Mouse (Mus musculus): ENCODE data around the gene Esp34.

Esp34 gene

DNA sequence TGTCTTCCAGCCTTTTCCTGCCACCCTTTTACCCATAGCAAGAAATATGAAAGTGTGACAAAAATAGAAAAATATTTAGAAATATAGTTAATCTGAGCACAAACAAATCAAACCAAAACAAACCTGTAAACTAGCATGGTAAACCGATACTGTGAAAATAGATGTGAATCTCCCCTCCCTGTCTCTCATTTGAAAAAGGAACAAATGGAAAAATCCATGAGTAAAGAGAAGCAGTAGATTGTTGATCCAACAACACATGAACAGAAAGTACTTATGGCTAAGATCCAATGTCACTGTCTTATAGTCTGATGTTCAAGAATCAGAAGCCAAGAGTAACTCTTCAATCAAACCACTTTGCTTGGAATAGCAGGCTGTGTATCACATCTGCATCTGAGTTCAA lies at the start of gene Esp34:
Gene Esp34, plus strand, starts transcription at position 301 of the 400 bp plus-strand sequence.
- DNase-seq (ENCODE audit: low read depth), result no peak

DNA sequence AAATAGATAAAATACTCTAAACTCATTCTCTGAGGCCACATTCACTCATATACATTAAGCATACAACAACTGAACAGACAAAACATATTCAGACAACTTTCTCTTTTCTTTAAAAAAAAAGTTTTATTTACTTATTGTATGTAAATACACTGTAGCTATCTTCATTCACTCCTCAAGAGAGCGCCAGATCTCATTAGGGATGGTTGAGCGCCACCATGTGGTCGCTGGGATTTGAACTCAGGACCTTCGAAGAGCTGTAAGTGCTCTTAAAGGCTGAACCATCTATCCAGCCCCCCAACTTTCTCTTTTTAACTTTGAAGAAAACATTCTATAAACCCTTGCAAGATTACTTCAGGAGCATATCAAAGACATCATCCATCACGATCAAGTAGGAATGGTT lies 8.5 kb downstream of the Esp34 start:
- DNase-seq (ENCODE audit: low read depth), result no peak
